Mouse (Mus musculus) urinary bladder, postnatal 10 days (tissue): Measurements from ENCODE around the gene Cdt1.
A peak's percentile ranks its signal among the peaks of the same experiment; 100 is the strongest.

Experiments
- DNase-seq: peaks from one replicate; pipeline ENCODE4 v3.0.0; 2022; ENCODE audit warnings: low spot score

Gene Cdt1

GRCm38 (mm10) chr8:122567361-122568108 is at the start of gene Cdt1:
Gene Cdt1, plus strand, starts transcription at chr8:122568015.
- peak; percentile 86 for DNase-seq

- no peak for DNase-seq
These were observed 47.2 kb upstream of the Cdt1 start for GRCm38 (mm10) chr8:122520611-122521010.

- DNase-seq = no peak
These were observed 44.8 kb upstream of the Cdt1 start for GRCm38 (mm10) chr8:122522796-122523651.

GRCm38 (mm10) chr8:122523652-122524360 is 44.0 kb upstream of the Cdt1 start:
- DNase-seq = no peak

- DNase-seq = no peak
These were observed 43.3 kb upstream of the Cdt1 start for GRCm38 (mm10) chr8:122524506-122524905.

- DNase-seq = no peak
These were observed 42.8 kb upstream of the Cdt1 start for GRCm38 (mm10) chr8:122525004-122525403.

GRCm38 (mm10) chr8:122526084-122526483 is 41.7 kb upstream of the Cdt1 start:
- DNase-seq = no peak

GRCm38 (mm10) chr8:122526526-122527170 is 41.2 kb upstream of the Cdt1 start:
- DNase-seq = no peak

GRCm38 (mm10) chr8:122527937-122528336 is 39.9 kb upstream of the Cdt1 start:
- DNase-seq = no peak

GRCm38 (mm10) chr8:122529159-122529558 is 38.7 kb upstream of the Cdt1 start:
- no peak for DNase-seq

GRCm38 (mm10) chr8:122531312-122531711 is 36.5 kb upstream of the Cdt1 start:
- DNase-seq = no peak

- DNase-seq = no peak
These were observed 30.8 kb upstream of the Cdt1 start for GRCm38 (mm10) chr8:122537033-122537432.

- DNase-seq = no peak
These were observed 30.0 kb upstream of the Cdt1 start for GRCm38 (mm10) chr8:122537812-122538211.

GRCm38 (mm10) chr8:122538310-122539076 is 29.3 kb upstream of the Cdt1 start:
- no peak for DNase-seq

- no peak for DNase-seq
These were observed 23.7 kb upstream of the Cdt1 start for GRCm38 (mm10) chr8:122544138-122544537.

- no peak for DNase-seq
These were observed 21.6 kb upstream of the Cdt1 start for GRCm38 (mm10) chr8:122546066-122546755.

- no peak for DNase-seq
These were observed 20.9 kb upstream of the Cdt1 start for GRCm38 (mm10) chr8:122546811-122547453.

GRCm38 (mm10) chr8:122547815-122548214 is 20.0 kb upstream of the Cdt1 start:
- DNase-seq = no peak

- no peak for DNase-seq
These were observed 19.5 kb upstream of the Cdt1 start for GRCm38 (mm10) chr8:122548331-122548730.

GRCm38 (mm10) chr8:122548891-122549439 is 18.9 kb upstream of the Cdt1 start:
- no peak for DNase-seq
